Mouse (Mus musculus) adrenal gland, postnatal 4 days (tissue): ENCODE data around the gene Vmn1r33. TPM values are rescaled to one million over a fixed set of nuclear protein-coding genes. Genes with fewer than 3 reads are reported as not detected.
"Not testable (repeated sequence)": the region's sequence is repeated elsewhere in the genome, so short reads cannot be mapped to it uniquely, and the experiment has no call there.

Source experiments
- DNase-seq, 2 experiments: peaks; one replicate each; pipeline ENCODE4 v3.0.0; 2021 to 2022; ENCODE audit warnings: low spot score in 2 of 2, mixed read lengths in 2 of 2
- long read RNA-seq, 2 experiments: library from polyadenylated mRNA; stranded (forward); transcript quantifications; one replicate each; pipeline ENCODE4 v2.0.0; 2021
- total RNA-seq, 2 experiments: library from RNA; stranded (reverse); gene quantifications; 2 replicates each; pipeline ENCODE4 v1.2.3; 2021

Vmn1r33 gene
- total RNA-seq, result not detected
- long read RNA-seq, experiment 1, result 0 reads
- long read RNA-seq, experiment 2, result 0 reads

DNA sequence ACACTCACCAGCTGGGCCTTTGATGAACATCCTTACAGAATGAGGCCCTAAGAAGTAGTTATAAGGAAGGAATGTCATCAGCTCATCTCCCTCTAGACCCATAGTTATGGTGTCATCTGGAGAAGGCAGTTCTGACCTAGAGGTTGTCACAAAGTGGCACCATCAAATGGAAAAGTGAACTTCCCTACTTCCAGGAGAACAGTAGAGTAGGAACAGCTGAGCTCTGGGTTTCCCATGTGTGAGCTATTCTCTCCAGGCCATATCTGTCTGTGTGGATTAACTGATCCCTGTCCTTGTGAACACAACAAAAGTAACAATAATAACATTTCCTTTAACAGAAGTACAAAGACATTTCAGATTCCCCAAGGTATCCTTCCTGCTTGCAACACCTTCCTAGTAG lies at the start of gene Vmn1r33:
Gene Vmn1r33, minus strand, starts transcription at position 101 of the 400 bp plus-strand sequence.
- not testable (repeated sequence) for DNase-seq

DNA sequence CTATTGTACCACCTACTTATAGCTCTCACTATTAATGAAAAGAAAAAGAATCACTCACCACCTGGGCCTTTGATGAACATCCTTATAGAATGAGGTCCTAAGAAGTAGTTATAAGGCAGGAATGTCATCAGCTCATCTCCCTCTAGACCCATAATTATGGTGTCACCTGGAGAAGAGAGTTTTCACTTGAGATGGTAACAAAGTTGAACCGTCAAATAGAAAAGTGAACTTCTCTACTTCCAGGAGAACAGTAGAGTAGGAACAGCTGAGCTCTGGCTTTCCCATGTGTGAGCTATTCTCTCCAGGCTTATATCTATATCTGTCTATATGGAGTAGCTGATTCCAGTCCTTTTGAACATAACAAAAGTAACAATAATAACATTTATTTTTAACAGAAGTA lies 25.7 kb upstream of the Vmn1r33 start, which contains the start of gene Vmn1r34:
Gene Vmn1r34, minus strand, starts transcription at position 101 of the 400 bp plus-strand sequence.
- DNase-seq, result no peak

DNA sequence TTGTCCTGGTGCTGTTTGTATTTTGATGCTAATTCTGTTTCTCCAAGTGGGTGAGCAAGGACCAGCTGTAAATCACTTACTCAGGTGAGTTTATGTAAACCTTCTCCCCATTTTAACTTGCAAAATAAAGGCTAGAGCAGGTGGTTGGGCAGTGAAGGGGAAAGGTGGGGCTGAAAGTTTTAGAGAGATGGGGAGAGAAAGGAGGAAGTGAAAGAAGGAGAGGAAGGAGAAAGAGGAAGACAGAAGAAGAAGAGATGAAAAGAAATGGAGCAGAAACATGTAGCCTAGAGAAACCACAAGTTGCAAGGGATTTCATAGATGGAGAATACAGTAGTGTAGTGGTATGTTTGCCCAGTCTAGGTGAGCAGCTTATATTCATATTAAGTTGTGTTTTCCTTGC lies 22.3 kb downstream of the Vmn1r33 start:
- DNase-seq, result no peak

Other genes with a start within 250 kb of the Vmn1r33 start
- 10 to 100 TPM; 30.8 to 34.2 TPM for gene Mad2l1, start 82.9 kb downstream of the Vmn1r33 start, total RNA-seq
- not detected for gene Vmn1r32, start 58.2 kb downstream of the Vmn1r33 start, total RNA-seq
- gene Vmn1r34, start 25.6 kb upstream of the Vmn1r33 start, total RNA-seq, result not detected
- gene Vmn1r35, start 67.6 kb upstream of the Vmn1r33 start, total RNA-seq, result not detected
- not detected for gene Vmn1r36, start 100.9 kb upstream of the Vmn1r33 start, total RNA-seq
- gene Vmn1r37, start 111.1 kb upstream of the Vmn1r33 start, total RNA-seq, result not detected
- gene Vmn1r38, start 164.3 kb upstream of the Vmn1r33 start, total RNA-seq, result not detected
- gene Vmn1r39, start 192.3 kb upstream of the Vmn1r33 start, total RNA-seq, result not detected